Mouse (Mus musculus) neural tube, embryonic 14.5 days (tissue): ENCODE measurements around the gene Il34. TPM values are rescaled to one million over a fixed set of nuclear protein-coding genes. Genes with fewer than 3 reads are reported as not detected.

Experiments
- ATAC-seq: fragments of 200-750 bp; cut with Nextera tagmentation; 2 replicates; pipeline ENCODE4 v1.8.0; 2017; ENCODE audit warnings: low read depth, mild to moderate bottlenecking, moderate TSS enrichment, moderate library complexity
- H3K27ac ChIP-seq: fragments of 300-500 bp; sonication (generic); 2 replicates; pipeline ENCODE4 v1.5.1; 2014; ENCODE audit warnings: low read depth, mild to moderate bottlenecking, control low read depth, low read length, moderate library complexity, mixed read lengths
- H3K27me3 ChIP-seq: fragments of 300-500 bp; sonication (generic); 2 replicates; pipeline ENCODE4 v1.6.1; 2014; ENCODE audit warnings: low read length; ENCODE audit not compliant: control insufficient read depth, insufficient read depth
- H3K36me3 ChIP-seq: fragments of 300-500 bp; sonication (generic); 2 replicates; pipeline ENCODE4 v1.6.1; 2014; ENCODE audit warnings: low read length, mixed read lengths; ENCODE audit not compliant: control insufficient read depth, insufficient read depth
- H3K4me1 ChIP-seq: fragments of 300-500 bp; sonication (generic); 2 replicates; pipeline ENCODE4 v1.6.1; 2014; ENCODE audit warnings: low read length; ENCODE audit not compliant: control insufficient read depth, insufficient read depth
- H3K4me2 ChIP-seq: fragments of 300-500 bp; sonication (generic); 2 replicates; pipeline ENCODE4 v1.6.1; 2014; ENCODE audit warnings: mild to moderate bottlenecking, low read depth, low read length, control low read depth
- H3K4me3 ChIP-seq: fragments of 300-500 bp; sonication (generic); 2 replicates; pipeline ENCODE4 v1.5.1; 2014; ENCODE audit warnings: low read depth, low read length, control low read depth, mixed read lengths
- H3K9ac ChIP-seq: fragments of 300-500 bp; sonication (generic); replicated peaks from 2 replicates; pipeline ENCODE4 v1.6.1; 2014; ENCODE audit warnings: low read depth, mild to moderate bottlenecking, control low read depth, low read length, mixed read lengths
- H3K9me3 ChIP-seq: fragments of 300-500 bp; sonication (generic); 2 replicates; pipeline ENCODE4 v1.6.1; 2016; ENCODE audit warnings: low read length; ENCODE audit not compliant: control insufficient read depth
- WGBS: fragments of 180-500 bp; shearing (Covaris S2); extraction: QIAGEN DNeasy Blood & Tissue Kit; methylation state at CpG from one replicate; pipeline ENCODE4 v1.1.7; 2014; 5-methylcytosine and 5-hydroxymethylcytosine counted together
- polyA plus RNA-seq: library from polyadenylated mRNA; unstranded; fragments of >200 nt; fragmentation: Nextera tagmentation; extraction: Ambion mirVana; gene quantifications from 2 replicates; pipeline ENCODE4 v1.2.1, GENCODE M21; 2014

Il34 gene
- polyA plus RNA-seq, 1 experiment from 2014 or later = 1.2 TPM

DNA sequence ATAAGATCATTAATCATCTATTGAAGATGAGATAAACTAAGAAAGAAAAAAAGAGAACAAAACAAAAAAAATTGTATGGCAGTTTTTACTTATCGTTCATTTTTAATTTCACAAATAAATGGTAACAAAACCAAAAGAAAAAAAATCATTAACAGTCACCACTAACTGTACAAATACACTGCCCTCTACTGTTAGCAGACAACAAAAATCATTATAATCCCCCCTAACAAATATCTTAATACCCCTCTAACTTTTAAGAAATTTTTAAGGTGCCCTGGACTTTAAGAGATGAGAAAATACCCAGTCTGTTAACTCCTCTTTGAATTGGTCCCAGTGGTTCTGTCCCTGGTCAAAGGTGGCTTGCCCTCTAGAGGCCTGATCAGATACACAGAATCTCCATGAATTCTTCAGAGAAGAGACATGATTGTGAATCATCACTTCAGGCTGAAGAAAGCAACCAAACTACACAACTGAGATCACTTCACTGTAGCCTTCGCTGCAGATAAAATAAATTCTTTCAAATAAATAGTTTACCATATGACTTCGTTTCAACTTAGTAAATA is 36.4 kb upstream of the Il34 start:
- H3K4me2 ChIP-seq = no peak overlapping the region
- H3K9ac ChIP-seq = no peak overlapping the region
- no peaks in the 10 kb centered on the region for H3K9me3 ChIP-seq
- peaks cover 10% of the 10 kb centered on the region; the same call in 1 of the 2 replicates for H3K4me1 ChIP-seq
- WGBS = 98% methylated on average over 3 of the region's 3 CpGs
- H3K4me3 ChIP-seq = no peak overlapping the region
- no peak overlapping the region for H3K27ac ChIP-seq
- no peak for ATAC-seq
- H3K36me3 ChIP-seq = peaks cover 63% of the 10 kb centered on the region
- H3K27me3 ChIP-seq = no peaks in the 10 kb centered on the region

DNA sequence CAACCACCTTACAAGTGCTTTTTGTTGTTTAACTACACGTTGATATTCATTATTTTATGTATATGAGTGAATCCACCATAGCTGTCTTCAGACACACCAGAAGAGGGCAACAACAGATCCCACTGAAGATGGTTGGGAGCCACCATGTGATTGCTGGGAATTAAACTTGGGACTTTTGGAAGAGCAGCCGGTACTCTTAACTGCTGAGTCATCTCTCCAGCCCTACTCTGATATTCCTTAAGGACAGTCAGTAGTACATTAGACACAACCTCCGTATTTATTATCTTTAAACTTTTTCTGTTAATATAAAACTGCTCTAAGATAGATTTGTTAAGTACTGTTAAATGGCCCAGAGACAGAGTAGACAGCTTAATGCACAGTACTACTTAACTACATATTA is 26.2 kb upstream of the Il34 start:
- Histone ChIP-seq H3K27me3 (no peaks in the 10 kb centered on the region), H3K36me3 (peaks cover 83% of the 10 kb centered on the region), H3K27ac (no peak overlapping the region), H3K9me3 (no peaks in the 10 kb centered on the region), H3K4me1 (no peaks in the 10 kb centered on the region), H3K4me2 (no peak overlapping the region), H3K4me3 (no peak overlapping the region), H3K9ac (no peak overlapping the region)
- ATAC-seq = no peak
- WGBS = 92% methylated on average over 3 of the region's 3 CpGs

DNA sequence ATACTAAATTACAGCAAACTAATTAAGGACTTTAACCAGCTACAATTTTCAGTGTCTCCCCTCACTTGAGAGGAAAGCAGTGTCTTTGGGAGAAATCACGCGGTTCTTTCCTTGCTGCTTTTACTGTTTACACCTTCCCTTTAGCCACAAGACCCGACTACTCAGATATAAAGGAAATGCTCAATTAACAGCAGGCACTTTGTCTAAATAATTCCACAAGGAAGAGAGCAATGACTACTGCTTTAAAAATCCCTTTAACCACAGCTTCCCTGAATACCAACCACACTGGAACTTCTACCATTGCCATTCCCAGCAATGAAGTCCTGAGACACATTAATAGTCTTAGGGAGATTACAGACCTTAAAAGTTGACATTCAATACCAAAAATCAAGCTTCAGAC is 22.8 kb upstream of the Il34 start:
- Histone ChIP-seq H3K9me3 (no peaks in the 10 kb centered on the region), H3K4me2 (no peak overlapping the region), H3K27ac (no peak overlapping the region), H3K4me3 (no peak overlapping the region), H3K9ac (no peak overlapping the region), H3K4me1 (no peaks in the 10 kb centered on the region), H3K27me3 (no peaks in the 10 kb centered on the region), H3K36me3 (peaks cover 86% of the 10 kb centered on the region)
- whole genome bisulfite sequencing = 90% methylated on average over 3 of the region's 3 CpGs
- ATAC-seq = no peak

DNA sequence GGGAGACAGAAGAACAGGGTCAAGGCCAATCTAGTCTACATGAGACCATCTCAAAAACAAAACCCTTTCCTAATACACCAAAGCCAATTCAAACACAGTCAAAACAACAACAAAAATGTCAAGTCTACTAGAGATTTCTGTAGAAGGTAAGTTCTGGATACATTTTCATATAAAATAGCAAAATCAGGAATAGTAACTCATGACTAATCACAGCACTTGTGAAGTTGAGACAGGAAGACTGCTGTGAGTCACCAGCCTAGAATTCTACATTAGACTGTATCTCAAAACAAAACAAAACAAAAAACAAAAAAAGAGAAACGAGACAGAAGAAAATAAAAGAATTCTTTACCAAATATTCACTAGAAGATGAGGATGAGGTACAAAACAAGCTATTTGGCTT is 19.1 kb upstream of the Il34 start:
- peaks cover 90% of the 10 kb centered on the region for H3K36me3 ChIP-seq
- H3K4me3 ChIP-seq = no peak overlapping the region
- WGBS = 84% methylated on average over 1 of the region's 1 CpGs
- H3K9me3 ChIP-seq = no peaks in the 10 kb centered on the region
- no peak overlapping the region for H3K4me2 ChIP-seq
- H3K9ac ChIP-seq = no peak overlapping the region
- no peak overlapping the region for H3K27ac ChIP-seq
- no peak for ATAC-seq
- no peaks in the 10 kb centered on the region for H3K27me3 ChIP-seq
- H3K4me1 ChIP-seq = no peaks in the 10 kb centered on the region

DNA sequence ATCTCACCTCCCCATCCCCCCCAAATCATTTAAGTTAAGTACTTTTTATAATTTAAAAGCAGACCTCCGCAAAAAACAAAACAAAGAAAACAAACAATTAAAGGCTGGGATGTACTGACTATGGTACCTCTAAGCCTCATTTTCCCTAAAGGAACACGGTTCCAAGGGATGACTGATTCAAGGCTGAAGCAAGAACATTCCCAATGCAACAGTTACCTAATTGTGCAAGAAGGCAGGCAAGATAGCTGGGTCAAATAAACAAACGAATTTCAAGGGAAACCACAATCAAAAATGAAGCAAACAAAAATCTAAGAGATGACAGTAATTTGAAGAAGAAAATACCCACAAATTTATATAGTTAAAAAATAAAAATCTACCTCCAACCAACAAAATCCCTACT is 16.2 kb upstream of the Il34 start:
- H3K36me3 ChIP-seq = peaks cover 93% of the 10 kb centered on the region
- no peaks in the 10 kb centered on the region for H3K4me1 ChIP-seq
- no peaks in the 10 kb centered on the region for H3K27me3 ChIP-seq
- no peaks in the 10 kb centered on the region for H3K9me3 ChIP-seq
- H3K27ac ChIP-seq = no peak overlapping the region
- H3K9ac ChIP-seq = no peak overlapping the region
- WGBS = 92% methylated on average over 3 of the region's 3 CpGs
- no peak overlapping the region for H3K4me3 ChIP-seq
- no peak for ATAC-seq
- no peak overlapping the region for H3K4me2 ChIP-seq

DNA sequence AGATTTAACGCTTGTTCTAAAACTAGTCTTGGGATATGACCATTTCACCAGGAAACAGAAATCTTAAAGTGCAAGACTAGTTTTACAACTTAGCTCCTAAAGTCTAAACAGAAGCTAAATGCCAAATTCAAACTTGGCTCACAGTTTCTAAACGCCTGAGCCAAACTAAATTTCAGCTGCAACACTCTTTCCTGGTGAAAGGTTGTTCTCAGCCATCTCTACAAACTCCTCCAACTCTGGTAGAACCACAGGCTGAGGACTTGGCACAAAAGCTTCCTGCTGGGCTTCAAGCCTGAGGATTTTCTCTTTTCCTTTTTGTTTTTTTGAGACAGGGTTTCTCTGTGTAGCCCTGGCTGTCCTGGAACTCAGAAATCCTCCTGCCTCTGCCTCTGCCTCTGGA is 14.5 kb upstream of the Il34 start:
- H3K9ac ChIP-seq = no peak overlapping the region
- H3K4me3 ChIP-seq = no peak overlapping the region
- no peak for ATAC-seq
- no peak overlapping the region for H3K27ac ChIP-seq
- H3K9me3 ChIP-seq = no peaks in the 10 kb centered on the region
- H3K4me1 ChIP-seq = no peaks in the 10 kb centered on the region
- no peaks in the 10 kb centered on the region for H3K27me3 ChIP-seq
- H3K4me2 ChIP-seq = no peak overlapping the region
- 94% methylated on average over 2 of the region's 2 CpGs for WGBS
- H3K36me3 ChIP-seq = peaks cover 98% of the 10 kb centered on the region

DNA sequence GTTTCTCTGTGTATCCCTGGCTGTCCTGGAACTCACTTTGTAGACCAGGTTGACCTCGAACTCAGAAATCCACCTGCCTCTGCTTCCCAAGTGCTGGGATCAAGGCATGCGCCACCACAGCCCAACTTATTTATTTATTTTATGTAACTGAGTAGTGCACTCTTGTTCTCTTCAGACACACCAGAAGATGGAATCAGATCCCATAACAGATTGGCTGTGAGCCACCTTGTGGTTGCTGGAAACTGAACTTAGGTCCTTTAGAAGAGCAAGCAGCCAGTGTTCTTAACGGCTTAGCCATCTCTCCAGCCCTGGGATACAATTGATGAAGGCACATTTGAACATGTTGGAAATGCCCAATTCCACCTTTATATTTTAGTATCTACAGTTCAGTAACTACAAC is 12.9 kb upstream of the Il34 start:
- no peak for ATAC-seq

DNA sequence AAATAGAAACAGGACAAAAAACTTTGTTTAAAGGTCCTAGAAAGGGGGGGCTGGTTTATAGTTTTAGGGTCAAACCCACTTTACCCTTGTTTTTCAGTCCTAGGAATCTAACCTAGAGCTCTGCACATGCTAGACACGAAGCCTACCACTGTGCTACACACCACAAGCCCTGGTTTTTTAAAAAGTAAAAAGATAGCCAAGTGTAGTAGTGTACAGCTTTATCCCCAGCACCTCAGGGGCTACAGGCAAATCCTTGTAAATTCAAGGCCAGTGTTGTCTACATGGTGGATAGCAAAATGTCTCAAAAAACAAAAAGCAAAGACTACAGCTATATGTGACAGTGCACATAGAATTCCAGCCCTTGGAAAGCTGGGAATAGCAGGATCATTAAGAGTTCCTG is 11.3 kb upstream of the Il34 start:
- Histone ChIP-seq H3K4me1 (no peaks in the 10 kb centered on the region), H3K4me3 (no peak overlapping the region), H3K27me3 (no peaks in the 10 kb centered on the region), H3K27ac (no peak overlapping the region), H3K36me3 (peaks cover 99% of the 10 kb centered on the region), H3K9me3 (no peaks in the 10 kb centered on the region), H3K4me2 (no peak overlapping the region), H3K9ac (no peak overlapping the region)
- no peak for ATAC-seq
- WGBS = 97% methylated on average over 1 of the region's 1 CpGs

More for the DNA sequence above, 12.9 kb upstream of the Il34 start:
- Histone ChIP-seq H3K27me3 (no peaks in the 10 kb centered on the region), H3K9ac (no peak overlapping the region), H3K36me3 (peaks cover 98% of the 10 kb centered on the region), H3K27ac (no peak overlapping the region), H3K9me3 (no peaks in the 10 kb centered on the region), H3K4me3 (no peak overlapping the region), H3K4me1 (no peaks in the 10 kb centered on the region), H3K4me2 (no peak overlapping the region)
- 88% methylated on average over 3 of the region's 3 CpGs for WGBS

DNA sequence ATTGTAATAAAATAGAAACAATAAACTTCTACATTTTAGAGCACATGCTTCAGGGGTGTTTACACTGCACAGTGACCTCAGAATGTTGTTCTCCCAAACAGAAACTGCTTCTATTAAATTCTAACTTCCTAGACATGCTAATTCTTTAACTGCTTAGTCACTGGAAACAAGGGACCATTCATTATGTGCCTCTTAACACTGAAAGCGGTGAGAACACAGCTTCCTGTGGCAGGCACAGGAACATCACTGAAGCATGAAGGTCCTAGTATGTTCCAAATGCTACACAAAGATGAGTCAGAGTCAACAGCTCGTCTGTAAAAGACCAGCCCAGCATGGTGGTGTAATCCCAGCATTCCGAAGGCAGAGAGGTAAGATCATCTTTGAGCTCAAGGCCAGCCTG is 9.6 kb upstream of the Il34 start:
- H3K27me3 ChIP-seq = no peaks in the 10 kb centered on the region
- no peak overlapping the region for H3K9ac ChIP-seq
- H3K9me3 ChIP-seq = no peaks in the 10 kb centered on the region
- no peaks in the 10 kb centered on the region for H3K4me1 ChIP-seq
- no peak overlapping the region for H3K4me3 ChIP-seq
- ATAC-seq = no peak
- H3K4me2 ChIP-seq = no peak overlapping the region
- peaks cover 99% of the 10 kb centered on the region for H3K36me3 ChIP-seq
- 71% methylated on average over 3 of the region's 3 CpGs for WGBS
- no peak overlapping the region for H3K27ac ChIP-seq
